Comparison of ENCODE assay signal across 27 mouse cellular contexts in genomic region chr14:122823791-122824190, GRCm38 (mm10).
"Had no signal": no experiment of that assay in that cellular context is flagged by ENCODE, and none has a peak within 500 bp of the region (broad histone marks: within the 10 kb centered on the region; RNA-seq: fewer than 3 reads in every experiment).

No protein-coding gene starts in this region.

- ATAC-seq: forebrain, embryonic 13.5 days; forebrain, embryonic 14.5 days; forebrain, embryonic 15.5 days; forebrain, embryonic 16.5 days; forebrain, postnatal 0 days had no signal

- H3K27me3 ChIP-seq: embryonic facial prominence, embryonic 12.5 days; embryonic facial prominence, embryonic 13.5 days; embryonic facial prominence, embryonic 15.5 days; forebrain, embryonic 12.5 days; forebrain, embryonic 13.5 days; forebrain, embryonic 15.5 days had no signal

- DNase-seq: cerebellum, adult 2 months; cerebellum, adult 8-10 months; cerebellum, adult 9-10 months; cerebellum, adult 9-11 months; cerebellum, postnatal 10 days; cerebellum, postnatal 14 days; cerebellum, postnatal 25 days; cerebellum, postnatal 36 days; embryo, embryonic 11 days; forebrain, postnatal 0 days; gastrocnemius, adult 2 months; gastrocnemius, postnatal 10 days; gastrocnemius, postnatal 14 days; gastrocnemius, postnatal 25 days; gastrocnemius, postnatal 36 days; heart, adult 18-20 months had no signal

- H3K36me3 ChIP-seq: embryonic facial prominence, embryonic 10.5 days; embryonic facial prominence, embryonic 12.5 days; embryonic facial prominence, embryonic 13.5 days; embryonic facial prominence, embryonic 15.5 days; forebrain, embryonic 10.5 days; forebrain, embryonic 12.5 days; forebrain, embryonic 15.5 days had no signal

- H3K9ac ChIP-seq: embryonic facial prominence, embryonic 12.5 days; embryonic facial prominence, embryonic 13.5 days; embryonic facial prominence, embryonic 15.5 days; forebrain, embryonic 12.5 days; forebrain, embryonic 13.5 days; forebrain, embryonic 15.5 days; forebrain, postnatal 0 days had no signal

- H3K9me3 ChIP-seq: embryonic facial prominence, embryonic 10.5 days; embryonic facial prominence, embryonic 12.5 days; embryonic facial prominence, embryonic 13.5 days; embryonic facial prominence, embryonic 15.5 days; forebrain, embryonic 10.5 days; forebrain, embryonic 12.5 days; forebrain, embryonic 13.5 days; forebrain, embryonic 15.5 days had no signal

- H3K4me1 ChIP-seq: embryonic facial prominence, embryonic 10.5 days; embryonic facial prominence, embryonic 12.5 days; embryonic facial prominence, embryonic 13.5 days; embryonic facial prominence, embryonic 15.5 days; forebrain, embryonic 10.5 days; forebrain, embryonic 12.5 days; forebrain, embryonic 13.5 days; forebrain, embryonic 15.5 days had no signal

- H3K27ac ChIP-seq: embryonic facial prominence, embryonic 10.5 days; embryonic facial prominence, embryonic 12.5 days; embryonic facial prominence, embryonic 13.5 days; embryonic facial prominence, embryonic 15.5 days; forebrain, embryonic 10.5 days; forebrain, embryonic 12.5 days; forebrain, embryonic 13.5 days; forebrain, embryonic 15.5 days; gastrocnemius, adult 2 months had no signal

- H3K4me3 ChIP-seq: embryonic facial prominence, embryonic 10.5 days; embryonic facial prominence, embryonic 12.5 days; embryonic facial prominence, embryonic 13.5 days; embryonic facial prominence, embryonic 15.5 days; erythroblast, embryonic 14.5 days; forebrain, embryonic 10.5 days; forebrain, embryonic 12.5 days; forebrain, embryonic 13.5 days; forebrain, embryonic 15.5 days; gastrocnemius, adult 2 months had no signal

- H3K4me2 ChIP-seq: embryonic facial prominence, embryonic 12.5 days; embryonic facial prominence, embryonic 13.5 days; embryonic facial prominence, embryonic 15.5 days; forebrain, embryonic 12.5 days; forebrain, embryonic 13.5 days; forebrain, embryonic 15.5 days had no signal
